Mouse (Mus musculus) effector memory CD4-positive, alpha-beta T cell, adult 5 months (primary cell): ENCODE measurements around the gene Cyp1a1. TPM values are rescaled to one million over a fixed set of nuclear protein-coding genes. Genes with fewer than 3 reads are reported as not detected.

Source experiments
- polyA plus RNA-seq: library from polyadenylated mRNA; unstranded; fragments of 100-300 nt; shearing (Covaris generic); gene quantifications from one replicate; pipeline ENCODE4 v1.2.1, GENCODE M21; 2017

Cyp1a1 gene
- 0.14 TPM for polyA plus RNA-seq

GRCm38 (mm10) chr9:57687751-57688150, at the start of gene Cyp1a1:
Gene Cyp1a1, plus strand, starts transcription at chr9:57687928.

GRCm38 (mm10) chr9:57653283-57653682, 34.4 kb upstream of the Cyp1a1 start, which contains the start of gene Csk:
Gene Csk, minus strand, starts transcription at chr9:57653631.

DNA sequence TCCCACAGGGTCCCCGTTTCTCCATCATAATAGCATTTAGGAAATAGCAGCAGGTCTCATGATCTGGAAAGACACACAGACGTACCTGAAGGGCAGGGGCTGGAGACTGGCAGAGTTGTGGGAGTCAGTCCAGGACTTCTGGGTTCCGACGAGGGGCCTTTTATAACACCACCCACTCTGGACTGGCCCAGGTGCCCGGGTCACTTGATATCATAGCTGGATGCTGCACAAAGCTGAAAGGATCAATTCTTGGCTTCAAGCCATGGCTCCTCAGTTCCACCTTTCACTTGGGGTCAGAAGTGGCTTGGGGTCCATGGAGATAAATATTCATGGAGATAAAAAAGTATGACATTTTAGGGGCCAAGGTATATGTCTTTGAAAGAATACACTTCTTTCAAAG, 4.2 kb upstream of the Cyp1a1 start, which contains the start of gene Cyp1a2:
Cyp1a2 (minus strand) TSS at position 184 of the 400 bp plus-strand sequence.

GRCm38 (mm10) chr9:57708068-57708719, 20.5 kb downstream of the Cyp1a1 start, which contains the start of gene Edc3:
Gene Edc3, plus strand, starts transcription at chr9:57708540.

Other genes starting within 250 kb of the Cyp1a1 start
- 87.5 TPM for gene Ppcdc, start 247.8 kb upstream of the Cyp1a1 start, polyA plus RNA-seq
- gene Scamp5, start 219.9 kb upstream of the Cyp1a1 start, polyA plus RNA-seq: not detected
- gene Rpp25, start 183.9 kb upstream of the Cyp1a1 start, polyA plus RNA-seq: not detected
- gene Cox5a, start 166.7 kb upstream of the Cyp1a1 start, polyA plus RNA-seq: 242 TPM
- 9.4 TPM for gene Fam219b, start 150.4 kb upstream of the Cyp1a1 start, polyA plus RNA-seq
- 8.4 TPM for gene Mpi, start 135.2 kb upstream of the Cyp1a1 start, polyA plus RNA-seq
- 74.7 TPM for gene Scamp2, start 127.0 kb upstream of the Cyp1a1 start, polyA plus RNA-seq
- gene Ulk3, start 98.5 kb upstream of the Cyp1a1 start, polyA plus RNA-seq: 52.3 TPM
- not detected for gene Cplx3, start 81.6 kb upstream of the Cyp1a1 start, polyA plus RNA-seq
- gene Lman1l, start 67.2 kb upstream of the Cyp1a1 start, polyA plus RNA-seq: not detected
- 109 TPM for gene Csk, start 34.3 kb upstream of the Cyp1a1 start, polyA plus RNA-seq
- not detected for gene Cyp1a2, start 4.2 kb upstream of the Cyp1a1 start, polyA plus RNA-seq
- 30.3 TPM for gene Edc3, start 20.6 kb downstream of the Cyp1a1 start, polyA plus RNA-seq
- gene Clk3, start 77.9 kb downstream of the Cyp1a1 start, polyA plus RNA-seq: 231 TPM
- gene Arid3b, start 148.9 kb downstream of the Cyp1a1 start, polyA plus RNA-seq: 46.9 TPM
- 51.5 TPM for gene Ubl7, start 223.1 kb downstream of the Cyp1a1 start, polyA plus RNA-seq